ENCODE assay signal across 7 mouse cellular contexts in the genomic region with DNA sequence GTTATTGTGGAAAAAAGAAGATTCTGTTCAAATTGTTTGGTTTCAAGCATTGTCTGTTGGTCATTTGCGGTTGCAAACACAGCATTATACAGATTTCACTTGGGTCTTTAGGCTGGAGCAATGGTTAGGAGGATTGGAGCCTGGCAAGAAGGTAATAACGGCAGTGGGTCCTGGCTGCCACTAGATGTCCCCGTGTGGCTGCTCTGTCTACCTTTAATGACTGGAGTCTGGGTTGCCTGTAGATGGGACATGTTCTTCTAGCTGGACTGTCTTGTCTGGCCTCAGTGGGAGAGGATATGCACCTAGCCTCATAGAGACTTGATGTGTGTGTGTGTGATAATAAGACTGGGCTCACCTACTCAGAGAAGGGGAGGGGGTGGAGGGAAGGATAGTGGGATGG.
A peak's percentile ranks its signal among the peaks of the same experiment; 100 is the strongest.
DNase-seq lines count a peak whose midpoint lies in the region; TF ChIP-seq lines count a peak whose summit lies in the region.

No protein-coding gene starts in this region.

- peak; percentile 58 for TF ChIP-seq CTCF in left cerebral cortex, adult 2 months (IDR thresholded peaks at IDR 0.05)

- H3K27ac ChIP-seq in left cerebral cortex, adult 2 months, result no peak overlapping the region

- intact Hi-C loops in left cerebral cortex, adult 2 months (cut with DNase I), result no loop called here
- intact Hi-C loops in left cerebral cortex, postnatal 36 days (cut with DNase I), result no loop called here

- DNase-seq in left cerebral cortex, adult 2 months (ENCODE audit: extremely low spot score in 1 of 2, low spot score in 2 of 2), result peak in 1 of 2 experiments; percentile 14
- DNase-seq in left cerebral cortex, postnatal 36 days (ENCODE audit: low spot score in 2 of 2), result no peak
- peak; percentile 48 for DNase-seq in MN1 (ENCODE audit: low spot score)
- DNase-seq in brain, adult 2 months (ENCODE audit: low read depth, low spot score), result peak; percentile 53
- peak; percentile 32 for DNase-seq in kidney, postnatal 10 days
- no peak for DNase-seq in right cerebral cortex, postnatal 36 days (ENCODE audit: low spot score in 2 of 2)
- no peak for DNase-seq in spleen, postnatal 10 days (ENCODE audit: low spot score in 2 of 2)

- no peak overlapping the region for H3K4me3 ChIP-seq in left cerebral cortex, adult 2 months

Comparison
In these comparisons a context has a peak if more than half of its experiments do, and no peak if none do; other contexts are left out.
1. DNase-seq: peak in MN1 (single experiment), brain, adult 2 months (single experiment) and kidney, postnatal 10 days (single experiment); none in left cerebral cortex, postnatal 36 days (0 of 2), right cerebral cortex, postnatal 36 days (0 of 2) and spleen, postnatal 10 days (0 of 2).